Mouse (Mus musculus): ENCODE results near the gene Ldlr.
A peak's percentile ranks its signal among the peaks of the same experiment; 100 is the strongest.
"Not testable (repeated sequence)": the region's sequence is repeated elsewhere in the genome, so short reads cannot be mapped to it uniquely, and the experiment has no call there.

Gene Ldlr

GRCm38 (mm10) chr9:21758576-21759529, 35.6 kb downstream of the Ldlr start:
- no peak for DNase-seq

- no peak for DNase-seq
Measured at GRCm38 (mm10) chr9:21759718-21760117, 36.4 kb downstream of the Ldlr start.

DNA sequence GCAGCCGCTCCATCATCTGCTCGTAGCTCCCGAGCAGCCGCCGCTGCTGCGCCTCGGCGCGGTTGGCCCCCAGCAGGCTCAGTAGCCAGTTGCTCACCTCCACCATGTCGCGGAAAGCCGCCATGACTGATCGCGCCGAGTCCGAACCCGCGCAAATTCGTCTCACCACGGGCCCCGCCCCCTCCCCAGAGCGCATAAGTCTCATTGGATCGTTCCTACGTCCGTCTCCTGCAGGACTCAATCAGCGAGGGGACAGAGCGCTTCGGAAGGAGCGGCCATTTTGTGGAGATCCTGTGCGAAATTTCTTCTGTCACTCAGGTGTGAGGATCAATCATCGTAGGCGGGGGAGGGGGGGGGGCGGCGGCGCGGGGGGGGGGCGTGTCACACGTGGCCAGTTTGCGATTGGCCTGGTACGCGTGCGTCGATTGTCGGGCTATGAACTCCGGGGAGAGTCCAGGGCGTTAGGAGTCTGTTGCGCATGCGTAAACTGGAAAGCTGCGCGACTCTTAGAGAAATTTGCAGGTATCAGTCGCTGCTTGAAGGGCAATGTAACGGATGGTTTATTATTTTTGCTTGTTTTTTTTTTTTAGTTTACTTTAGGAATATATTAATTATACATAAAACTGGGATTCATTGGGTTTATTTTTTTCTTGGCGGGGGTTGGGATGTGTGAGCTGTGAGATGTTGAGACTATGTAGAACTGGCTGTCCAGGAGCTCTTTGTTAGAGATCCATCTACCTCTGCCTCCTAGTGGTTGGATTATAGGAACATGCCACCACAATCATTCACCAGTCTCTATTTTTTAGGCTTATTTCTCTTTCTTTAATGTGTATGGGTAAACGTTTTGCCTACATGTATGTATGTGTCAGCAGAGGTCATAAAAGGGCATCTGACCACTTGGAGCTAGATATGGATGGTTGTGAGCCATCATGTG, 37.1 kb downstream of the Ldlr start, which contains the start of gene Spc24:
Spc24 (minus strand) TSS at position 149 of the 934 bp plus-strand sequence.
- peak; percentile 97 for DNase-seq

DNA sequence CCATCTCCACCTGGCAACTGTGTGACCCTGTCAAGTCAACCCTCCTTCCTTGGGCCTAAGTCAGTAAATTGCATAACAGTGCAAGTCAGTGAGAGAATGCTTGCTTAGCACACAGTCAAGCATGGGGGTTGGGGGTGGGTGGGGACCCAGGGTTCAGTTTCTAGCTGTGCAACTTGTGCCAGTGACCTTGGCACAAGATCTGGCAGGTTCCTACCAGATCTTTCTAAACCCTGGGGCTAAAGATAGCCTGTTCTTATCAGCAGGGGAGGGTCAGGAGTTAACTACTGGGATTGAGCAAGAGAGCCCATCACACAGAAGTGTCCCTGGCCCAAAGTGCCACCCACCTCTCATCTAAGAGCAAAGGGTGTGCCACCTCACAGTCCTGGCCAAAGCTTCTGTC, 38.9 kb downstream of the Ldlr start:
- peak; percentile 44 for DNase-seq

- DNase-seq: peak; percentile 56
Measured at GRCm38 (mm10) chr9:21764084-21764999, 41.1 kb downstream of the Ldlr start.

- peak; percentile 71 for DNase-seq
Measured at GRCm38 (mm10) chr9:21767896-21768295, 44.6 kb downstream of the Ldlr start.

DNA sequence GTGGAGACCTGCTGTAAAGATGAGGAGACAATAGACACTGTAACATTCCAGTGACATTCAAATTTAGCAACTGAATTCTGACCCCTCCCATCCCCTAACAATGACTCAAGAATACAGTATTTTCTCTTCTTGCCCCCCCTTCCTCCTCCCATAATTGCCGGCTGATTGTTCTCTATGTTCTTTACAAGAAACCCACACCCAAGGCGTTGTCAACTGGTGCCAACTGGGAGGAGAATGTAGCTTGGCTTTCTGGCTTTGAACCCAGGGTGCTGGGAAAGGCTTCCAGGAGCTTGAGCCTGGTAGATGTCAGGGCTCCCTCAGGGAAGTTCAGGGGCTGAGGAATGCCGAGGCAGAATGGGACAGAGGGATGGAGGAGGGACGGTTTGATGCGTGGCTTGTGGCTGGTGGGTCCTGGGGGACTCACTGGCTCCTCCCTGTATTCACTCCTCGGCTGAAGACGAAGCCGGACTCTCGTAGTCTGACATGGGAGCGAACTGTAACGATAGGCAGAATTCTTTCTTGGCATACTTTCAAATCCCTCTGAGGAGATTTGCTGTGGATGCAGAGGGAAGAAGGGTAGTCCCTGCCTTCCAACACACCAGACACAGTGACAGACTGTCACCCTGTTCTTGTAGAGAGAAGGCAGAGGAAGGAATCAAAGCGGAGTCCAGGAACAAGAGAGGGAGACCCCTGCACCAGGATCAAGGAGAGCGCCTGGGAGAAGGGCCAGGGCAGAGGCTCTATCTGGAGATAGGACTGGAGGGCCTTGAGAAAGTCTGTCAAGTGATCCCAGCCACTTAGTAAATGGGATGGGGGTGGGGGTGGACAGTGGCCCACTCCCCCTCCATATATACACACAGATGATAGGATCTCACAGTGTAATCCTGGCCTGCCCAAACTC, 45.5 kb downstream of the Ldlr start:
- DNase-seq: peak; percentile 73

GRCm38 (mm10) chr9:21769558-21770183, 46.4 kb downstream of the Ldlr start:
- peak; percentile 69 for DNase-seq

- DNase-seq: not testable (repeated sequence)
Measured at GRCm38 (mm10) chr9:21773396-21773795, 50.1 kb downstream of the Ldlr start.

DNA sequence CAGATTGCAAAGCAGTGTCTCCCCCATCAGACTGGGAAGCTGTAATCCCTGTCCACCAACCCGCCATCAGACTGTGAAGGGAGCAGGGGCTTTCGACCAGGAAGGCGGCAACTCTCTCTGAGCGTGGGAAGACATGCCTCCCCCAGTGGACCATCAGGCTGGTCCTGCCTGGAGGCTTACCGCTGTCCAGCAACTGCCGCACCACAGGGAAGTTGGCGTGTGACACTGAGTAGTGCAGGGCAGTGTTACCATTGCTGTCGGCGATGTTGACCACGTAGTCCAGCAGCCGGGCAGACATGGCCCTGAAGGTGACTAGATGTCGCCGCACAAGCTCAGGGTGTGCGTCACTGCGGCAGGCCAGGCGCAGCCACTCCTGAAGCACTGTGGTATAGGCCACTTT, 51.1 kb downstream of the Ldlr start:
- DNase-seq: no peak

DNA sequence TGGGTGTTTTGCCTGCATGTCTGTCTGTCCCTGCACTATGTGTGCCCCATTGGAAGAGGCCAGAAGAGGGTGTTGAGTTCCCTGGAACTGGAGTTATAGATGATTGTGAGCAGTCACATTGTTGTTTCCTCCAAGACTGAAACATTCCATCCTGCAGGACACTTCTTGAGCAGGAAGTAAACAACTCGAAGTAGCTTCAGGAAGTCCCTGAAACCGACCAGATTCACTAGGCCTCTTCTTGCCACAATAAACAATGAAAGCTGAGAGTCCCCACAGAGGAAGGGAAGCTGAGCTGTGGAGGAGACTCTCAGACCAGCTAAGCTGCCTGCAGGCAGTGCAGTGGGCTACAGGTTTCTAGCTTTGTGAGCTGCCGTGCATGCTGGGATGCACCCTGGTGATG, 54.4 kb downstream of the Ldlr start:
- DNase-seq: no peak

- no peak for DNase-seq
Measured at GRCm38 (mm10) chr9:21781657-21782468, 58.6 kb downstream of the Ldlr start.

DNA sequence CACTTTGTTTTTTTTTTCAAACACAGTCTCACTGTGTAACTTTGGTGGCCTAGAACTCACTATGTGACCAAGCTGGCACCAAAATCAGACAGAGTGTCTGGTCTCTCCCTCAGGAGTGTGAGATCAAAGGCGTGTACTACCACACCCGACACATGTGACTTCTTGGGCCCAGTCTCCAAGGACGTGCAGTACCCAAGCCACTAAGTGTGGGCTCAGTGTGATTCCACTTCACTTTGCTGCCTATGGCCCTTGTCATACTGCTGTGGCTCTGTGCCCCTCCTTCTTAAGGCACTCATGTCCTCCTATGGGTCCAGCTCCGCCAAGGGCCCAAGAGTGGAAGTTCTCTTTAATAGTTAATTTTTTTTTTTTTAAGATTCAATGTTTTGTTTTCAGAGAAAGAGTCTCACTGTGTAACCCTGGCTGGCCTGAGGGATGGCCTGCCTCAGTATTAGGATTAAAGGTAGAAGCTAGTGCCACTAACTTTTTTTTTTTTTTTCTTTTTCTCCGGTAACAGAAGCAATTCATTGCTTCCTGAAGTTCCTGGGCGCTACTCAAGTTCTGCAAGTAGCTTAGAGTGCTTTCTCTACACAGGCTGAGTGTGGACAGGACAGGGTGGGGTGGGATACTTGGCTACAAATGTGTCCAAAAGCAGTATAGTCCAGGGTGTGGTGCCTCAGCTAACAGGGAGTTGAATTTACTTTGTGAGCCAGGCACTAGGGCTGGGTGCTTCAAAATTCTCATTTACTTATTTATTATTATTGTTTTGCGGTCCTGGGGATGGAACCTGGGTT, 61.4 kb downstream of the Ldlr start:
- peak; percentile 62 for DNase-seq

GRCm38 (mm10) chr9:21786309-21786708, 63.0 kb downstream of the Ldlr start:
- not testable (repeated sequence) for DNase-seq

- peak; percentile 84 for DNase-seq
Measured at GRCm38 (mm10) chr9:21786906-21787305, 63.6 kb downstream of the Ldlr start.

GRCm38 (mm10) chr9:21787654-21788053, 64.4 kb downstream of the Ldlr start:
- DNase-seq: no peak

GRCm38 (mm10) chr9:21788234-21788633, 65.0 kb downstream of the Ldlr start:
- DNase-seq: no peak

DNA sequence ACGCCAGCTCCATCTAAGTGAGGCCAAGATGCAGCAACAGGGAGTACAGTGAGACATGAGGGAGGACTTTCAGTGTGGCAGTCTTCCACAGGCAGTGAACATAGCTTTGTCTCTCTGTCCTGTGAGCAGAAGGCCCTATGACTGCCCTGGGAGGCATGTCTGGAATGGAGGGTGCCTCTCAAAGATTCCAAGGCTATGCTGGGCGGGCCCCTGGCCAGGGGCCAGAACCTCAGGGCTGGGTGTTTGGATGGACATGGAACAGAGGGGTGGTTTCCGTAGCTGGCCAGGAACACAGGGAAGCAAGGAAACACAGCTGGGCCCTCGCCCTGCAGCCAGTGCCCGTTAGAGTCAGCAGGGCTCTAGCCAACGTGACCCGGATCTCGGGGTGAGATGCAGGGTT, 68.6 kb downstream of the Ldlr start:
- DNase-seq: peak; percentile 91

- peak; percentile 87 for DNase-seq
Measured at GRCm38 (mm10) chr9:21792644-21793043, 69.4 kb downstream of the Ldlr start.

Measured in lung, postnatal 10 days (tissue).